Mouse (Mus musculus): ENCODE data around the gene Myoz1. TPM values are rescaled to one million over a fixed set of nuclear protein-coding genes. Genes with fewer than 3 reads are reported as not detected.
"Not testable (repeated sequence)": the region's sequence is repeated elsewhere in the genome, so short reads cannot be mapped to it uniquely, and the experiment has no call there.

The Myoz1 gene
- polyA plus RNA-seq, 1 experiment = 27.3 TPM

DNA sequence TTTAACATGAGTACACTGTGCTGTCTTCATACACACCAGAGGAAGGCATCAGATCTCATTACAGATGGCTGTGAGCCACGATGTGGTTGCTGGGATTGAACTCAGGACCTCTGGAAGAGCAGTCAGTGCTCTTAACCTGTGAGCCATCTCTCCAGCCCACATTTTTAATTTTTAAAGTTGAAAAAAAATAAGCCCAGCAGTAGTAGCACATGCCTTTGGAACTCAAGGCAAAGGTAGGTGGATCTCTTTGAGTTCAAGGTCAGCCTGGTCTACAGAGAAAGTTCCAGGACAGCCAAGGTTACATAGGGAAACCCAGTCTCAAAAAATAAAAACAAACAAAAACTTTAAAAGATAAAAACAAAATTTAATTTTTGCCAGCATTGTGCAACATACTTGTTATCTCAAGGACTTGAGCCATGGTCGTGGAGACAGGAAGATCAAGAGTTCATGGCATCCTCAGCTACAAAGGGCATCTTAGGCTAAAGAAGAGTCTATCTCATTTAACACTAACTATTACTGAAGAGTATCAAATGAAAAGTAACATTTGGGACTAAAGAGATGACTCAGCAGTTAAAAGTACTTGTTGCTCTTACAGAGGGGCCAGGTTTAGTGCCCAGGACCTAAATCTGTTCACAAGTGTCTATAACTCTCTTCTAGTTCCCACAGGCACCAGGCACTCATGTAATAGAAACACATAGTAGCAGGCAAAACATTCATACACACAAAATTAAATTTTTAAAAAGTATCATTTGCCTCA, 18.3 kb downstream of the Myoz1 start:
- H3K4me3 ChIP-seq (ENCODE audit: insufficient read depth, low read depth, low read length) = no peak overlapping the region
- no peak overlapping the region for H3K27ac ChIP-seq (replicated peaks; ENCODE audit: low read depth, low read length)
- H3K4me1 ChIP-seq (ENCODE audit: control insufficient read depth, insufficient read depth, insufficient read length, low read length) = no peaks in the 10 kb centered on the region

DNA sequence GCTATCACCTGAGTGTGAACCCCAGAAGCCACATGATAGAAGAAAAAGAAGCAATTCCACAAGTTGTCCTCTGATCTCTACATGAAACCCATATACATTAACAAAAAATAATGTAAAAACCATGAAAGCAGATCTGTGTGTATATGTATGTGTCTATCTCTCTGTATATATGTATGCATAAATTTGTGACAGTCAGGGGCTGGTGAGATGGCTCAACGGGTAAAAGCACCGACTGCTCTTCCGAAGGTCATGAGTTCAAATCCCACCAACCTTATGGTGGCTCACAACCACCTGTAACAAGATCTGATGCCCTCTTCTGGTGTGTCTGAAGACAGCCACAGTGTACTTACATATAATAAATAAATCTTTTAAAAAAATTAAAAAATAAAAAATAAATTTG, 19.4 kb downstream of the Myoz1 start:
- H3K4me3 ChIP-seq (ENCODE audit: insufficient read depth, low read depth, low read length); H3K27ac ChIP-seq (replicated peaks; ENCODE audit: low read depth, low read length); H3K4me1 ChIP-seq (ENCODE audit: control insufficient read depth, insufficient read depth, insufficient read length, low read length): not testable (repeated sequence)

DNA sequence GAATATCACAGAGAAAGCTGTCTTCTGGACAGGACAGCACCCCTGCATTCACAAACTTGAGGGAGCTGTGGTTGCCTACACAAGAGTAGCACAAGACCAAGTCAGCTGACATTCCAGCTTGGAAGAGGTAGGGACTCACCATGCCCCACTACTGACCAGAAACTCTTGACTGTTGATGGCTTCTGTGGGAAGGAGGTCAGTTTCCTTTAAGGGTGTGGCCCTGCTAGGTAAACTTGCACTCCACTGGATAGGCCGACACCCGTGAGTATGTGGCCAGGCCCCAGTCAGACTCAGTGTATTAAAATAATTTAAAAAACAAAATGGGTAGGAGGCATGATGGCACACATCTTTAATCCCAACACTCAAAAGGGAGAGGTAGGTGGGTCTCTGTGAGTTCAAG, 20.8 kb downstream of the Myoz1 start:
- no peak overlapping the region for H3K27ac ChIP-seq (replicated peaks; ENCODE audit: low read depth, low read length)
- no peak overlapping the region for H3K4me3 ChIP-seq (ENCODE audit: insufficient read depth, low read depth, low read length)
- no peaks in the 10 kb centered on the region for H3K4me1 ChIP-seq (ENCODE audit: control insufficient read depth, insufficient read depth, insufficient read length, low read length)

DNA sequence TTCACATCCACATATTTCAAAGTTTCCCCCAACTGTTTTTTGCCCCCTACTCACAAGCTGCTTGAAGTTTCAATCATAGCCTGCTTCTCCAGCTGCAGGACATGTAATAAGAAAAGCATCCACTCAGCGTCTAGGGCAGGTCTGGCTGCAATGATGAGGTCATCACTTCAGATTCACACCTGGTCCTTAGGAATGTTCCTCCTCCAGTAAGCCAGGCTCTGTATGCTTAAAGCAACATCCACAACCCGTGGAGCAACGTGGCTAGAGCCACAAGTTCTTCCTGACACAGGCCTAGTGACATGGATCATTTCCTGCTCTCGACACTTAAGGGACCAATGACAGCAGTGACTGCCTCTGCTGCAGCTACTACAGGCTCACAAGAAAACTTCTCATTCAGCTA, 25.1 kb downstream of the Myoz1 start:
- Histone ChIP-seq H3K27ac (replicated peaks; ENCODE audit: low read depth, low read length) (no peak overlapping the region), H3K4me3 (ENCODE audit: insufficient read depth, low read depth, low read length) (no peak overlapping the region), H3K4me1 (ENCODE audit: control insufficient read depth, insufficient read depth, insufficient read length, low read length) (no peaks in the 10 kb centered on the region)

DNA sequence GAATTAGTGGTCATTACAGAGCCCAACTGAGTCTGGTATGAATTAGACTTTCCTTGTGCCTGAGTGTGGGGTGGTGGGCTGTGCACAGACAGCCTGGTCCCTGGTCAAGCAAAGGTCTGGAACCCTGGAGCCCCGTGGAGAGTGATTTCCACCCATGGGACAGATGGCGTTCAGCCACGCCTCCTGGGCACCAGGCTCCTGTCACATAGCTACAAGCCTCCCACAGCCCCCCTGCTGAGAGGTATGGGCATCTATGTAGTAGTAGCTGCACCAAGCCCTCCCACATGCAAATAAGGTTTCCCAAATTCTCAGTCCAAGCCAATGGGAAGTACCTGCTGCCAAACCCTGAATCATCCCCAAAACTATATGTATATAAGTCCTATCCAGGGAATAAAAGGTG, 29.4 kb downstream of the Myoz1 start:
- no peak overlapping the region for H3K4me3 ChIP-seq (ENCODE audit: insufficient read depth, low read depth, low read length)
- H3K4me1 ChIP-seq (ENCODE audit: control insufficient read depth, insufficient read depth, insufficient read length, low read length) = no peaks in the 10 kb centered on the region
- H3K27ac ChIP-seq (replicated peaks; ENCODE audit: low read depth, low read length) = no peak overlapping the region

DNA sequence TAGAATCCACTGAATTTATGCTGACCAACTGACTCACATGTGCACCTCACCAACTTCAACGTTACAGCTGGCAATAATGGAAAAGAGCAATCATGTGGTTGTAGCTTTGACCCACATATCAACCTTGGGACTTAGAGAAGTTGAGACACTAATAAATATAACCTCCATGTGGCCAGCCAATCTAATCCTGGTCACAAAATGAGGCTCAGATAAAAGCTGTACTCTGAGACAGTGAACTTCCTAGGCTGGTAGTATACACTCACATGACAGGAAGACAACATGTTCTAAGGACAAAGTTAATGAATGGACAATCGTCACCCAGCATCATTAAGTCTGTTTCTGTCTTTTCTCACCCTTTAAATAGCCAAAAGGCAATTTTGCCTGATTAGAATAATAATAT, 29.9 kb downstream of the Myoz1 start:
- Histone ChIP-seq H3K4me3 (ENCODE audit: insufficient read depth, low read depth, low read length) (no peak overlapping the region), H3K27ac (replicated peaks; ENCODE audit: low read depth, low read length) (no peak overlapping the region), H3K4me1 (ENCODE audit: control insufficient read depth, insufficient read depth, insufficient read length, low read length) (no peaks in the 10 kb centered on the region)

DNA sequence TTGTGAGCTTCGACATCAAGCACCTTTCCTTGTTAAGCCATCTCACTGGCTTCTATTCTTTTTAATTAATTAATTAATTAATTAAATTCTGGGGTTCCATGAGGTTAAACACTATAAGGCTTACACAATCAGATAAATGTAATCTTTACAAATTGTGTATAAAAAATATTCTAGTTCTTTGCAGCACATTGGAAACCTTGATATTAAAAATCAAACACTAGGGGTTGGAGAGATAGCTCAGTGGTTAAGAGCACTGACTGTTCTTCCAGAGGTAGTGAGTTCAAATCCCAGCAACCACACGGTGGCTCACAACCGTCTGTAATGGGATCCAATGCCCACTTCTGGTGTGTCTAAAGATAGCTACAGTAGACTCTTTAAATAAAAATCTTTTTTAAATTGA, 33.4 kb downstream of the Myoz1 start:
- Histone ChIP-seq H3K4me1 (ENCODE audit: control insufficient read depth, insufficient read depth, insufficient read length, low read length) (no peaks in the 10 kb centered on the region; the same call in 1 of the 2 replicates), H3K27ac (replicated peaks; ENCODE audit: low read depth, low read length) (no peak overlapping the region), H3K4me3 (ENCODE audit: insufficient read depth, low read depth, low read length) (no peak overlapping the region)

DNA sequence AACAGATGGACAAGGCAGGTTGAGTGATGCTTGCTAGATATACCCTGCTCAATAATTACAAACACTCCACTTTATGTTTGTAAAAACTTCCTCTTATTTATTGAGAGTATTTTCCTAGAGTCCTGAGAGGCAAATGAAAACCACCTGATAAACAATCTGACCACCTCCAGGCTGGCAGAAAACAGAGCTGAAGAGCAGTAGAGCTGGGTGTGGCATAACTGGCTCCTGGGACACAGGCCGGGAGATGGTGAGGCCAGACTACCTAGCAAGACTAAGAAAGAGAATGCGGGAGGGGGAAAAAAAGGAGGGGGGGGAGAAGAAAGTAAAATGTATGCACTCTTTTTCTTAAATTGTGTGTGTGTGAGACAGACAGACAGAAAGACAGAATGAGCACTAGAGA, 33.9 kb downstream of the Myoz1 start:
- Histone ChIP-seq H3K27ac (replicated peaks; ENCODE audit: low read depth, low read length) (no peak overlapping the region), H3K4me1 (ENCODE audit: control insufficient read depth, insufficient read depth, insufficient read length, low read length) (no peaks in the 10 kb centered on the region; the same call in 1 of the 2 replicates), H3K4me3 (ENCODE audit: insufficient read depth, low read depth, low read length) (no peak overlapping the region)

DNA sequence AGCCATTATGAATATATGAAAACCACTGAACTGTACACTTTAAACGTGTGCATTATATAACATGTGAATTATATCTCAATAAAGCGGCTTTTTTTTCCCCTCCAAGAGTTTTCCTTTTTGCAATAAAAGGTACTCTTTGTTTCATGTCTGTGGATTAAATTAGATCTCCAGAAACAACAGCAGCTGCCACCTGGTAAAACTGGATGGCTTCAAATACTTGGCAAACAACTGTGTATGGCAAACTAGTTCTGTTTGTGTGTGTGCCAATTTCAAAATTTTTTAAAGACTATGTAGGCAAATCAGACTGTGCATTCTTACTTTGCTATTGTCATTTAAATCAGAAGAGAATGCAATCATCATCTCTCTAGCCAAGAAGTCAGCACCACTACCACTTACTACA, 34.4 kb downstream of the Myoz1 start:
- H3K4me3 ChIP-seq (ENCODE audit: insufficient read depth, low read depth, low read length) = no peak overlapping the region
- no peak overlapping the region for H3K27ac ChIP-seq (replicated peaks; ENCODE audit: low read depth, low read length)
- H3K4me1 ChIP-seq (ENCODE audit: control insufficient read depth, insufficient read depth, insufficient read length, low read length) = no peaks in the 10 kb centered on the region; the same call in 1 of the 2 replicates

DNA sequence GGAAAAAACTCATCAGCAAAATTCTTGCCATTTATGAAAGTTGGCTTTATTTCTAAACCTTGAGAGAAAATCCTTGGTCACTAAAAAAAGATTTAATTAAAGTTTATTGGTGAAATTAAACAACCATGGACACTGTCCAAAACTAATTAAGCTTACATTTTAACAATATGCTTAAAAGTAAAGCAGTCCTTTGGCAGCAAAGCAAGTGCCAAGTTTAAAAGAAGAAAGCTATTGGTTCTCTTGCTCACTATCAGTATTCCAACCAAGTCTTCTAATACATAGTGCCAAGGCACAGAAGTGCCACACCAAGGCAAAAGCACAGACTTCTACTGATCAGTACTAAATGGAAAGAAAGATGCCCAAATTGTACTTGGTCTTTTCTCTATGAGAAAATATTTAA, 37.2 kb downstream of the Myoz1 start:
- Histone ChIP-seq H3K4me1 (ENCODE audit: control insufficient read depth, insufficient read depth, insufficient read length, low read length) (no peaks in the 10 kb centered on the region; the same call in 1 of the 2 replicates), H3K27ac (replicated peaks; ENCODE audit: low read depth, low read length) (no peak overlapping the region), H3K4me3 (ENCODE audit: insufficient read depth, low read depth, low read length) (no peak overlapping the region)

DNA sequence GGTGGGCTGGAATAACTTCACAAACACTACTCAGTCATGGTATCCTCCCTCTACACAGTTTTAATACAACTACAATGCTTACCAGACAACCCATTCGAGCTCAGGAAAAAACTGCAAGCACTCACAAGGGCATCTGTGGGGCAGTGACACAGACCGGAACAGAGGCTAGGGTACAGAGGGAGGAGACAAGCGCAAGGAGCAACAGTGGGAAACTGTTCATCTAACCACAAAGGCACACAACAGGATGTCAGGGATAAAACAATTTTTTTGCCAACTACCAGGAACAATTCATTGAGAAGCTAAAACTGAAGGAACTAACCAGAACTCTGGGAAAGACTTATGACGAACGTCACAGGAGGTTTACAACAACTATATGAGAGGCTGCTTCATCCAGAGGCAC, 38.1 kb downstream of the Myoz1 start:
- Histone ChIP-seq H3K27ac (replicated peaks; ENCODE audit: low read depth, low read length) (no peak overlapping the region), H3K4me3 (ENCODE audit: insufficient read depth, low read depth, low read length) (no peak overlapping the region), H3K4me1 (ENCODE audit: control insufficient read depth, insufficient read depth, insufficient read length, low read length) (no peaks in the 10 kb centered on the region; the same call in 1 of the 2 replicates)

DNA sequence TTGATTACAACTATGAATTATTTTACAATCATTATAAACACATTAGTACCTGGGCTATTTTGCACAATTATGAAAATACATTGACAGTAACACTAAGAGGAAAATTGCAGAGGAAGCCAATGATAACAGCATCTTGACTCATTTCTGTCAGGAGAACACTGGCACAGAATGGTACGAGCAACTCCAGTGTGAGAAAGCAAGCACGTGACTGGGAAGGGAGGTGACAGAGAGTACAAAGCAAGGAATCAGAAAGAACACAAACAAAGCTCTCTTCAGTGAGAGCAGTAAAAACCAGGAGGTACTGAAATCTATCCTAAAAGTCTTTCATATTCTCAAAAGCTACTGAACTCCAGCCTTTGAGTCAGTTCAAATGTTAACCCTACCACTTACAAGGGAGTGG, 39.9 kb downstream of the Myoz1 start:
- Histone ChIP-seq H3K4me3 (ENCODE audit: insufficient read depth, low read depth, low read length) (no peak overlapping the region), H3K27ac (replicated peaks; ENCODE audit: low read depth, low read length) (no peak overlapping the region), H3K4me1 (ENCODE audit: control insufficient read depth, insufficient read depth, insufficient read length, low read length) (no peaks in the 10 kb centered on the region; the same call in 1 of the 2 replicates)

DNA sequence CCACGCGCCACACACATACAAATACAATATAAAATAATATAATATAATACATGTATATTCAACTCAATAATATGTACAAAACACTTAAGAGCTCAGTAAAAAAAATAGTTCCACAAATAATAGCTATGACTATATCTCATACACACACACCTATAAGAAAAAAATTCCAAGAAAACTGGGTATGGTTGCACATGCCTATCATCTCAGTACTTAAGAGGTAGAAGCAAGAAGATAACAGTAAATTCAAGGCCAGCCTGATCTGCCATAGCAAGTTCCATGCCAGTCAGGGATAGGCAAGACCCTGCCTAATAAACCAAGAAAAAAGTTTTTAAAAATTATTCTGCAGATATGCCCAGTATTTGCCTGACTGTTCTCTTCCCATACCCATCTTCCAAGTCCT, 41.3 kb downstream of the Myoz1 start:
- Histone ChIP-seq H3K4me1 (ENCODE audit: control insufficient read depth, insufficient read depth, insufficient read length, low read length) (no peaks in the 10 kb centered on the region; the same call in 1 of the 2 replicates), H3K4me3 (ENCODE audit: insufficient read depth, low read depth, low read length) (no peak overlapping the region), H3K27ac (replicated peaks; ENCODE audit: low read depth, low read length) (no peak overlapping the region)

DNA sequence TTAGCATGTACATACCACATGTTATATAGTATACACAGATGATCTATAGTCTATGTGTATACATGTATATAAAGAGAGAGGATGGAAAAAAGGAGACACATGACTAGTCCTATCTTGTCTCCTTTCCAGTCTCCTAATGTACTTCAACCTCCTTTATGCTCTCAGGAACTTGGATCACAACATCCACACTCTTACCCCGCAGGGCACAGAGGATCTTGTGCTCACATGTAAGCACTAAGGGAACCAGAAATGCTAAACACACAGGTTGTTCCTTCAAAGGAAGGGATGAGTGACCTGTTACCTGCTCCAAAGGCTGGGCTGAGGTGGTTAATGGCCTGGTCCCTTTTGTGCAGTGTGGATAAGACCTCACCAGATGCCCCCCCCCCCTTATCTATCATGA, 43.5 kb downstream of the Myoz1 start:
- Histone ChIP-seq H3K4me3 (ENCODE audit: insufficient read depth, low read depth, low read length) (no peak overlapping the region), H3K4me1 (ENCODE audit: control insufficient read depth, insufficient read depth, insufficient read length, low read length) (no peaks in the 10 kb centered on the region; the same call in 1 of the 2 replicates), H3K27ac (replicated peaks; ENCODE audit: low read depth, low read length) (no peak overlapping the region)

DNA sequence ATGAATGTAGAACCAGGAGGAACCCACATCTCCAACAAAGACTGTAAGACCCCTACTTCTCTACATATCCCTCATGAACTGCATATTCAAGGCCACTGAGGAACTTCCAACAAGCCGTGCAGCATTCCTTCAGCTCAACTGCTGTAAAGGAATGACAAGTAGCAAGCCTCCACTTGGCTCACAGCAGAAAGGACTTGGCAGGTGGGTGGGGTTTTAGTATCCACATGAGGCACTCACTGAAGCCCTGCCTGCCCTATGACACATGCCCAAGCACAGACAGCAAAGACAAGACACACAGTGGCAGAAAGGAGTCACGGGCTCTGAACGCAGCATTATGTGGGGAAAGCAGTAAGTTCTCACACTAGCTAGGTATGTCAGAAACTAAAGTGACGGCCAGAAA, 46.2 kb downstream of the Myoz1 start:
- Histone ChIP-seq H3K4me3 (ENCODE audit: insufficient read depth, low read depth, low read length) (no peak overlapping the region), H3K4me1 (ENCODE audit: control insufficient read depth, insufficient read depth, insufficient read length, low read length) (peaks cover 5% of the 10 kb centered on the region; the same call in 1 of the 2 replicates), H3K27ac (replicated peaks; ENCODE audit: low read depth, low read length) (no peak overlapping the region)

DNA sequence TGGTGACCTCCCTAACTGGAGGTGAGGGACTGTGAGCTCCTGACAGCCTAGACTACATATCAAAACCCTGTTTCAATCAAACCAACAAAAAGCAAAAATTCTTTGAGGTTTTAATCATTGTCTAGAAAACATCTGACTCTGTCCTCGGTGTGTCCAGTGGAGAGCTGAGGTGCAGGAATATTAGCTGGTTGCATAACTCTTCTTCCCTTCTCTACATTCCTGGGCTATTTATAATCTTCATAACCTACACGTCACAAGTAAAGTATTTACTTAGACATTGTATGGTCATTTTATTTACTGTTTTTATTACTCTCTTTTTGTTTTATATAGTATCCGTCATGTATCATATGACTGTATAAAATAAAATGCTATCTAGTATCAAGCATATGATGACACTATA, 46.8 kb downstream of the Myoz1 start:
- H3K4me3 ChIP-seq (ENCODE audit: insufficient read depth, low read depth, low read length) = no peak overlapping the region
- H3K27ac ChIP-seq (replicated peaks; ENCODE audit: low read depth, low read length) = no peak overlapping the region
- peaks cover 5% of the 10 kb centered on the region; the same call in 1 of the 2 replicates for H3K4me1 ChIP-seq (ENCODE audit: control insufficient read depth, insufficient read depth, insufficient read length, low read length)
